Mouse (Mus musculus): Measurements from ENCODE around the gene Metap2. TPM values are rescaled to one million over a fixed set of nuclear protein-coding genes. Genes with fewer than 3 reads are reported as not detected.
"Not testable (repeated sequence)": the region's sequence is repeated elsewhere in the genome, so short reads cannot be mapped to it uniquely, and the experiment has no call there.

Metap2 gene
- polyA plus RNA-seq, 1 experiment from 2014 or later, result 212 TPM

DNA sequence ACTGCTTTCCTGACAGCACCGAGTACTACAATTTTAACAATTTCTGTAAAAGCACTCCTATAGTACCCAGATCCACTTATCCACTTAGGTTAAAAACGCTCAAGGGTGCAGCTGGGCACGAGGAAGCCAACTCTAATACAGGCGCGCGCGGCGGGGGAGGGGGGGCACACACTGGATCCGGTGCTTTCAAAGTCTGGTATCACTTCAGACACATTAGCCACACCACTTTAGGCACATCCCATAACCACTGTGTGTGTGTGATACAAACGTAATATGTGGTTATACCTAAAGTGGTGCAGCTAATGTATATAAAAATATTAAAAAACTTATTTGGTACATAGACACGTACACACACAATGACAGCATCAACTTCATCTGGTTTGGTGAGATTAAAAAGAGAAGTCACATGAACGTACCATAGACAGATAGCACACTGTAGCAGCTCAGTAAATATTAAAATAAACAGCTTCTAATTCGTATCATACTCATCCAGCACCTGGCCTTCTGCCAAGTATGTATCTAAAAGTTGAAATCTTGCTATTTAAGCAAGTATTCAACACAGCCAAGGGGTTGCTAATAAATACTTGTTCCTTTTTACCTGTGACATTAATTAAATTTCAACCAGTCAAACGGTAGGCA lies 10.9 kb downstream of the Metap2 start:
- WGBS, result 86% methylated on average over 14 of the region's 14 CpGs
- H3K4me1 ChIP-seq, result peaks cover 20% of the 10 kb centered on the region
- H3K27ac ChIP-seq, result no peak overlapping the region
- H3K4me2 ChIP-seq, result no peak overlapping the region
- no peaks in the 10 kb centered on the region for H3K9me3 ChIP-seq (replicated peaks)
- peaks cover 41% of the 10 kb centered on the region for H3K36me3 ChIP-seq (ENCODE audit: poor library complexity, severe bottlenecking)
- no peak overlapping the region for H3K9ac ChIP-seq
- ATAC-seq, result no peak
- no peak overlapping the region for H3K4me3 ChIP-seq
- no peaks in the 10 kb centered on the region for H3K27me3 ChIP-seq

GRCm38 (mm10) chr10:93882738-93883364 lies 14.0 kb downstream of the Metap2 start:
- ATAC-seq, result no peak
- peaks cover 7% of the 10 kb centered on the region for H3K4me1 ChIP-seq
- peaks cover 62% of the 10 kb centered on the region for H3K36me3 ChIP-seq (ENCODE audit: poor library complexity, severe bottlenecking)
- no peak overlapping the region for H3K27ac ChIP-seq
- H3K4me2 ChIP-seq, result no peak overlapping the region
- no peak overlapping the region for H3K4me3 ChIP-seq
- WGBS, result 72% methylated on average over 8 of the region's 8 CpGs
- H3K9me3 ChIP-seq (replicated peaks), result no peaks in the 10 kb centered on the region
- no peaks in the 10 kb centered on the region for H3K27me3 ChIP-seq
- no peak overlapping the region for H3K9ac ChIP-seq

- Histone ChIP-seq H3K9ac (no peak overlapping the region), H3K36me3 (ENCODE audit: poor library complexity, severe bottlenecking) (peaks cover 63% of the 10 kb centered on the region)
These were observed 15.0 kb downstream of the Metap2 start for GRCm38 (mm10) chr10:93881918-93882317.

DNA sequence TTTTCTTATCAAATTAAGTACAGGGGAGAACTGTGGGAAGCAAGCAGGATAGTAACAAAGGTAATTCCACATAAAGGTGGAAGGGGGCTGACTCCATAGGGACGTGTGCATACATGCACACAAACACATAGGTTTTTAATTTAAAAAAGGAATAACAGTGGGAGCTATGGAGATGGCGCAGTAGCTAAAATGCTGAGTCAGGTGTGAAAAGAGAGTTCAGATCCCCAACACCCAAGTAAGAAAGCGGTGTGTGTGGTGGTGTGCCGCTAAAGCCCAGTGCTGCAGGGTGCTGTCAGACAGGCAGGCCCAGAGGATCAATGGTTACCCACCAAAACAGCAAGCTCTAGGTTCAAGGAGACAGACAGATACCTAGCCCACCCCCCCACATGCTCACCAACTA lies 18.2 kb downstream of the Metap2 start:
- H3K27me3 ChIP-seq, result no peaks in the 10 kb centered on the region
- peaks cover 3% of the 10 kb centered on the region; the same call in 1 of the 2 replicates for H3K4me1 ChIP-seq
- WGBS, result 96% methylated on average over 4 of the region's 4 CpGs
- peaks cover 56% of the 10 kb centered on the region for H3K36me3 ChIP-seq (ENCODE audit: poor library complexity, severe bottlenecking)
- H3K4me3 ChIP-seq, result no peak overlapping the region
- no peak overlapping the region for H3K27ac ChIP-seq
- H3K4me2 ChIP-seq, result no peak overlapping the region
- no peak overlapping the region for H3K9ac ChIP-seq
- no peak for ATAC-seq
- no peaks in the 10 kb centered on the region for H3K9me3 ChIP-seq (replicated peaks)

More at GRCm38 (mm10) chr10:93881918-93882317, 15.0 kb downstream of the Metap2 start:
- Histone ChIP-seq H3K4me1 (peaks cover 3% of the 10 kb centered on the region; the same call in 1 of the 2 replicates), H3K27me3 (no peaks in the 10 kb centered on the region), H3K4me2 (no peak overlapping the region), H3K4me3 (no peak overlapping the region), H3K27ac (no peak overlapping the region), H3K9me3 (replicated peaks) (no peaks in the 10 kb centered on the region)
- ATAC-seq, result no peak

DNA sequence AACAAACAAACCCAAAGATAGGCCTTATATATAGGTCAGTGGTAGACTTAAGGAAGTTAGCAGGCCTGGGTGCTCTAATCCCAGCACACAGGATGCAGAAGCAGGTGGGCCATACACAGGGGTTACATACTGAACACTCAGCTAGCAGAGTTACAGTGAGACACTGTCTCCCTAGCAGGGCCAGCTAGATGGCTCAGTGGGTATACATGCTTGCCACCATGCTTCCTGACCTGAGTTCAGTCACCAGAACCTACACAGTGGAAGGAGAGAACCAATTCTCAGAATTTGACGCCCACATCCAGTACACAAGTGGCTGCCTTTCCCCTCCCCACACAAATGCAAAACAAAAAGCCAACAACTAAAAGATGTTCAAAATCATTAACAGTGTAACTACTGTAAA lies 20.1 kb downstream of the Metap2 start:
- Histone ChIP-seq H3K36me3 (ENCODE audit: poor library complexity, severe bottlenecking) (peaks cover 63% of the 10 kb centered on the region), H3K9ac (no peak overlapping the region)
- ATAC-seq, result no peak

DNA sequence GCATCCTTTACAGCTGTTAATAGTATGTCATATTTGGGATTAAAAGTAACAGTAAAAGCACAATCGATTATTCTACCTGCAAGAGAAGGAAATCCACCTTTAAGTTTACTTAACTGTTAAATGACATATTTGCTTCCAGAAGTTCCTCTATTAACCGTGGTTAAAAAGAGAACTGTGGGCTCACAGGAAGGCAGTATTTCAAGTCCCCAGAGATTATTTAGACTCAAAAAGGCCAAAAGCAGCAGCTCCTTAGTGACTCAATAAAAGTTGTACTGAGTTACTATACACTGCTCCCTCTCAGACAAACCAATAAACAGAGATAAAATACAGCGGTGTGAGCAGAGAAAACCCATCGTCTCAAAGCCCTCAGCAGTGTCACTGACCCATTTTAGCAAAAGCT lies 28.0 kb downstream of the Metap2 start:
- H3K4me2 ChIP-seq, result no peak overlapping the region
- no peak for ATAC-seq
- H3K4me1 ChIP-seq, result no peaks in the 10 kb centered on the region
- H3K9ac ChIP-seq, result no peak overlapping the region
- no peaks in the 10 kb centered on the region for H3K9me3 ChIP-seq (replicated peaks)
- 94% methylated on average over 4 of the region's 4 CpGs for WGBS
- H3K36me3 ChIP-seq (ENCODE audit: poor library complexity, severe bottlenecking), result peaks cover 87% of the 10 kb centered on the region
- H3K27ac ChIP-seq, result no peak overlapping the region
- H3K4me3 ChIP-seq, result no peak overlapping the region
- H3K27me3 ChIP-seq, result no peaks in the 10 kb centered on the region

More for the DNA sequence above, 20.1 kb downstream of the Metap2 start:
- WGBS, result 91% methylated on average over 1 of the region's 1 CpGs
- H3K9me3 ChIP-seq (replicated peaks), result no peaks in the 10 kb centered on the region
- no peaks in the 10 kb centered on the region for H3K27me3 ChIP-seq
- H3K4me2 ChIP-seq, result no peak overlapping the region
- no peak overlapping the region for H3K4me3 ChIP-seq
- H3K27ac ChIP-seq, result no peak overlapping the region
- H3K4me1 ChIP-seq, result no peaks in the 10 kb centered on the region

DNA sequence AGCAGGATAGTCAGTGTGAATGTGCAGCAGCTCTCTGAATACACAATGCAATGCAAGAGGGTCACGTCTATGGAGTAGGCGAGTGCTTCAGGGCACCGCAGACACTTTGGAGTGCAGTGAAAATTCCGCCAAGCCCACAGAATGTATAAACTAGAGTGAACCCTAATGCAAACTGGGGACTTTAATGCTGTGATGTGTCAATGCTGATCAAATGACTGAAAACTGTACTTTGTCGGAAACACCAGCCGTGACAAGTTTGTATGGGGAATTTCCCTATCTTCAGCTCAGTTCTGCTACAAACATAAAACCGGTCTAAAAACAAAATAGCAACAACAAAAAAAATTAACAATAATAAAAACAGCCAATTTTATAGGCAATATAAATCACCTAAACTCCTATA lies 28.5 kb downstream of the Metap2 start:
- Histone ChIP-seq H3K4me1 (no peaks in the 10 kb centered on the region), H3K9me3 (replicated peaks) (no peaks in the 10 kb centered on the region), H3K36me3 (ENCODE audit: poor library complexity, severe bottlenecking) (peaks cover 88% of the 10 kb centered on the region), H3K4me3 (no peak overlapping the region), H3K27me3 (no peaks in the 10 kb centered on the region), H3K4me2 (no peak overlapping the region), H3K9ac (no peak overlapping the region), H3K27ac (no peak overlapping the region)
- WGBS, result 93% methylated on average over 7 of the region's 7 CpGs
- no peak for ATAC-seq

GRCm38 (mm10) chr10:93856095-93856494 lies 40.8 kb downstream of the Metap2 start:
- no peaks in the 10 kb centered on the region for H3K4me1 ChIP-seq
- H3K9ac ChIP-seq, result no peak overlapping the region
- no peak overlapping the region for H3K27ac ChIP-seq
- H3K27me3 ChIP-seq, result no peaks in the 10 kb centered on the region
- WGBS, result 97% methylated on average over 6 of the region's 6 CpGs
- no peak for ATAC-seq
- peaks cover 27% of the 10 kb centered on the region for H3K36me3 ChIP-seq (ENCODE audit: poor library complexity, severe bottlenecking)
- no peak overlapping the region for H3K4me3 ChIP-seq
- no peaks in the 10 kb centered on the region for H3K9me3 ChIP-seq (replicated peaks)
- H3K4me2 ChIP-seq, result no peak overlapping the region

GRCm38 (mm10) chr10:93855126-93855525 lies 41.8 kb downstream of the Metap2 start:
- ATAC-seq, result no peak
- WGBS, result 91% methylated on average over 9 of the region's 9 CpGs
- H3K9ac ChIP-seq, result no peak overlapping the region
- no peaks in the 10 kb centered on the region for H3K9me3 ChIP-seq (replicated peaks)
- no peak overlapping the region for H3K27ac ChIP-seq
- H3K36me3 ChIP-seq (ENCODE audit: poor library complexity, severe bottlenecking), result peaks cover 17% of the 10 kb centered on the region
- H3K4me1 ChIP-seq, result no peaks in the 10 kb centered on the region
- H3K4me3 ChIP-seq, result no peak overlapping the region
- H3K27me3 ChIP-seq, result no peaks in the 10 kb centered on the region
- no peak overlapping the region for H3K4me2 ChIP-seq

DNA sequence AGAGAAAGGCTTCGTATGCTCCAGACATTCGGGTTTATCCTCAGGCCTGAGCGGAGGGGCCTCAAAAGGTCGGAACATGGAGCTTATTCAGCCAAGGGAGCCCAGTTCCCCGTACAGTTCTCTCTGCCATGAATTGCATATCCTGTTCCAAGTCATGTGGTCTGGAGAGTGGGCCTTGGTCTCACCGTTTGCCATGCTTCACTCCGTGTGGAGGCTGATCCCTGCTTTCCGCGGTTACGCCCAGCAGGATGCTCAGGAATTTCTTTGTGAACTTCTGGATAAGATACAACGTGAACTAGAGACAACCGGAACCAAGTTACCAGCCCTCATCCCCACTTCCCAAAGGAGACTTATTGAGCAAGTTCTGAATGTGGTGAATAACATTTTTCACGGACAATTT lies 50.2 kb downstream of the Metap2 start:
- Histone ChIP-seq H3K9me3 (replicated peaks) (peaks cover 15% of the 10 kb centered on the region), H3K4me3 (no peak overlapping the region), H3K27ac (no peak overlapping the region), H3K27me3 (no peaks in the 10 kb centered on the region), H3K4me1 (no peaks in the 10 kb centered on the region), H3K9ac (no peak overlapping the region), H3K36me3 (ENCODE audit: poor library complexity, severe bottlenecking) (peaks cover 28% of the 10 kb centered on the region), H3K4me2 (no peak overlapping the region)
- no peak for ATAC-seq
- WGBS, result 95% methylated on average over 13 of the region's 13 CpGs

DNA sequence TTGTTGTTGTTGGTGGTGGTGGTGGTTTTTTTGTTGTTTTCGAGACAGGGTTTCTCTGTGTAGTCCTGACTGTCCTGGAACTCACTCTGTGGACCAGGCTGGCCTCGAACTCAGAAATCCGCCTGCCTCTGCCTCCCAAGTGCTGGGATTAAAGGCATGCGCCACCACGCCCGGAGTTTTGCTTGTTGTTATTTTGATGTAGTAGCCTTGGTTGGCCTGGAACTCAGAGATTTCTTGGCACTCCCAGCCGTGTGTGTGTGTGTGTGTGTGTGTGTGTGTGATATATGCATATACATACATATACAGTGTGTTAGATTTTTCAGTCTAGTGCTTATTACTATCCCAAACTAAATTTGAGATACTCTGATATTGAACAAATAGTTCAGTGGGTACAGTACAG lies 61.8 kb downstream of the Metap2 start:
- H3K4me2 ChIP-seq; H3K9ac ChIP-seq; H3K36me3 ChIP-seq (ENCODE audit: poor library complexity, severe bottlenecking); H3K27ac ChIP-seq; H3K4me3 ChIP-seq; H3K9me3 ChIP-seq (replicated peaks); ATAC-seq: not testable (repeated sequence)
- H3K4me1 ChIP-seq, result peaks cover 30% of the 10 kb centered on the region
- peaks cover 51% of the 10 kb centered on the region for H3K27me3 ChIP-seq
- 84% methylated on average over 7 of the region's 7 CpGs for WGBS

- H3K27me3 ChIP-seq, result peaks cover 59% of the 10 kb centered on the region
- H3K36me3 ChIP-seq (ENCODE audit: poor library complexity, severe bottlenecking), result no peaks in the 10 kb centered on the region
- WGBS, result 2% methylated on average over 13 of the region's 13 CpGs
- H3K4me3 ChIP-seq, result peak overlapping the region; percentile 70
- H3K4me1 ChIP-seq, result peaks cover 30% of the 10 kb centered on the region
- no peaks in the 10 kb centered on the region for H3K9me3 ChIP-seq (replicated peaks)
- peak overlapping the region; percentile 64 for H3K9ac ChIP-seq
- H3K4me2 ChIP-seq, result peak overlapping the region; percentile 96
- no peak for ATAC-seq
- no peak overlapping the region for H3K27ac ChIP-seq
These were observed 62.5 kb downstream of the Metap2 start for GRCm38 (mm10) chr10:93834394-93834745.
